Mouse (Mus musculus) embryo, embryonic 9.5 days (tissue): Measurements from ENCODE around the gene Dhrs13.
"Not testable (repeated sequence)": the region's sequence is repeated elsewhere in the genome, so short reads cannot be mapped to it uniquely, and the experiment has no call there.

Experiments used
- DNase-seq: peaks from one replicate; pipeline ENCODE4 v3.0.0-alpha.2; 2017; ENCODE audit errors: extremely low spot score

The Dhrs13 gene

DNA sequence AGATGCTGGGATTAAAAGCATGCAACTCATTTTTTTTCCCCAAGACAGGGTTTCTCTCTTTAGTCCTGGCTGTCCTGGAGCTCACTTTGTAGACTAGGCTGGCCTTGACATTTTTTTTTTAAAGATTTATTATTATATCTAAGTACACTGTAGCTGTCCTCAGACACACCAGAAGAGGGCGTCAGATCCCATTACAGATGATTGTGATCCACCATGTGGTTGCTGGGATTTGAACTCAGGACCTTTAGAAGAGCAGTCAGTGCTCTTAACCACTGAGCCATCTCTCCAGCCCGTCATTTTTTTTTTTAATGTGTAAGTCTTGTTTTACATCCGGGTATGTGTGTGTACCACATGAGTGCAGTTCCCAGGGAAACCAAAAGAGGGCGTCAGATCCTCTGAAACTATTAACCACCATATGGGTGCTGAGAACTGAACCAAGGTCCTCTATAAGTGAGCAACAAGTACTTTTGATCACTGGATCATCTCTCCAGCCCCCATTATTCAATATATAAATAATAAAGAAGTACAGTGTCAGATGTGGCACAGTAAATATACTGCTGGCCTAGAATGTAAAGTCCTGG lies 10.3 kb downstream of the Dhrs13 start:
- DNase-seq: not testable (repeated sequence)

- no peak for DNase-seq
These were observed 12.7 kb downstream of the Dhrs13 start for GRCm38 (mm10) chr11:78044758-78045251.

GRCm38 (mm10) chr11:78048637-78049036 lies 16.6 kb downstream of the Dhrs13 start:
- DNase-seq: not testable (repeated sequence)

DNA sequence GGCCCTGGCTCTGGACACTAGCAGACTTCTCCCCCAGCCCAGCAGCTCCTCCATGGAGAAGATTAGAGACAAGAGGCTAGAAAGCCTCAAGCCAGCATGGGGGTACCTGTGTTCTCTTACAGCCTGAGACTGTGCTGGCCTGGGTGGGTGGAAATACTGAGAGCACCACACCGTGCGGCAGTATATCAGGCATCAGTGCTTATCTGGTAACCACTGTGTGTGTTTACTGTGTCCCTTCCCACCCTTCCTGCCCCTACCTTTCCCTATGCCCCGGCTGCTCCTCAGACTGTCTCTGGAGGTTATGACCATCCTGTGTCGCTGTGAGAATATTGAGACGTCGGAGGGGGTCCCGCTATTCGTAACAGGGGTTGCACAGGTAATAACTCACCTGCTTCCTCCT lies 21.0 kb downstream of the Dhrs13 start:
- no peak for DNase-seq

DNA sequence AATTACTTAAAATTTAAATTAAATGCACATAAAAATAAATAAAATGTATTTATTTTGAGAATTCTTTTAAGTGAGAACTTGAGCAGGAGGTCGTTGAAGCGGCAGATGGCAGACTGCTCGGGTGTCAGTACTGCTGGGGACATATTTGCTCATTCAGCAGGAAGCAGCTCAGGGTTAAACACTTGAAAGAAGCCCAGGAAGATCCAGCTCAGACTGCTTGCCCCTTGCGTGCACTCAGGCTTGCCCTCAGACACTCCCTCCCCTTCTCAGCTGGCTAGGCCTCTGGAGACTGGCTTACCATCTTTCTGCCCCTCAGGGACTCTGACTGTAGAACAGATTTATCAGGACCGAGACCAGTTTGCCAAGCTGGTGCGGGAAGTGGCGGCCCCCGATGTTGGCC lies 24.9 kb downstream of the Dhrs13 start:
- no peak for DNase-seq

DNA sequence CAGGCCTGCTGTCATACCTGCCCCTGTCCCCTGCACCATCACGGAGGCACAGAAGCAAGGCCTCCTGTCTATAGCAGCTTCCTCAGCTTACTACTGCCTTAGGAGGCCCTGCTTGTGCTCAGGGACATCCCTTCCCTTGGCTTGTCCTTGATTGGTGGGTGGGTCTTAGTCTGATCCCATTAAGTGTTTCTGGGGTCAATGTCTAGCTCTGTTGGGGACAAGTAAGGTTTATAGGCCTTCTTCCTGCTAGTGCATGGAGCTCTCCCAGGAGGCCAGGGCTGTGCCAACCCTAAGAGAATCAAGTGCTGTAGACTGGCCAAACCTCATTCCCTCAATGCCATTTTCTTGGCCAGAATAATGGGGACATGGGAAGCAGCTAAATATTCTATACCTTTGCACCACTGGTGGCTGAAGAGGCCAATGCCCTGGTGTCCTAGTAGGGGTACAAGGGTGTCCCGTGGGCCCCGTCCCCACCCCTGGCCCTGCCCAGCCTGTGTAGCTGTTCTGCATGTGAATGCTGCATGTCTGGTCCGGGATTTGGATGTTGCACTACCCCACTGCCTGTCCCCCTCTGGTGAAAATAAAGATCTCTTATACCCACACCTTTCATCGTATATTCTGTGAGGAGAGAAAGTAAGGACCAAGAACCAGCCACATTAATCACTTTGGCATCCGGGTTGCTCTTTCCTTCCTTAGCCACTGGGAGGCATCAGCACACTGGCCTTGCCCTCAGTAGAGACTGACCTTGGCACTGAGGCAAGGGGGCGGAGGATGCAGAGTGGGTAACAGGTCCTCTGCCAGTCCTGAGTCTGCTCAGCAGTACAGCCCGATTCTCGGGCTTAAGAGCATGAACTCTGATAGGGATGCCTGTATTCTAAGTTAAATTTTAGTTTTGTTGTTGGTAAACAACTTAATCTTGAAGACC lies 28.0 kb downstream of the Dhrs13 start:
- peak; percentile 40 for DNase-seq

DNA sequence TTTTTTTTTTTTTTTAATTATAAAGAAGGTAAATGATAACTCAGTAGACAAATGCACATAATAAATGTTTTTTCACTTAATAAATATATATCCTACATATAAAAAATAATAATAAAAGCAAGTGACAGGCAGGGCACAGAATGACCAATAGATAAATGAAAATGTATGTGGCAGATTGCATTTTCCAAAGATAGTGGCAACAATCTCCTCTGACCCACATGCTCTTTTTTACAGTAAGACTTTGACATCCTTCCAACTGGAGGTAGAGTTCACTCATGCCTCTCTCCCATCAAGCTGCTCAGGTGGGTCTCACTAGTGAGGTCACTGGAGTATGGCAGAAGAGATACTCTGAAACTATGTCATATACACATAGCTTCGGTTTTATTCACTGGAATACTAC lies 30.5 kb downstream of the Dhrs13 start:
- DNase-seq: no peak

- DNase-seq: no peak
These were observed 33.8 kb downstream of the Dhrs13 start for GRCm38 (mm10) chr11:78065906-78066305.

DNA sequence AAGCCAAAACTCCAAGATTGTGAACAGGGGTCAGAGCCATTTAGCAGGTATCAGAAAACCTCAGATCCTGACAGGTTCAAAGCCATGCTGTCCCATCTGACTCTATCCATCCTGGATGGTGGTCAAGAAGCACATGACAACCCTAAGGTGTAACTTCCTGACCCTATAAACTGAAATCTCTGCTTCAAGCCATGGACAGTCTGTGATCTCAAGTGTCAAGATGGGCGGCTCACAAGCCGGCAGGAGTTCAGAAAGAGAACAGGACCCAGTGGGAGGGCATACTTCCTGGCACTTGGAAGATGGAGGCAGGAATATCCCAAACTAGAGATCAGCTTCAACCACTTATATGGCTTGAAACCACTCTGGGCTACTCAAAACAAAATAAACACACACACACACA lies 34.6 kb downstream of the Dhrs13 start:
- DNase-seq: no peak

DNA sequence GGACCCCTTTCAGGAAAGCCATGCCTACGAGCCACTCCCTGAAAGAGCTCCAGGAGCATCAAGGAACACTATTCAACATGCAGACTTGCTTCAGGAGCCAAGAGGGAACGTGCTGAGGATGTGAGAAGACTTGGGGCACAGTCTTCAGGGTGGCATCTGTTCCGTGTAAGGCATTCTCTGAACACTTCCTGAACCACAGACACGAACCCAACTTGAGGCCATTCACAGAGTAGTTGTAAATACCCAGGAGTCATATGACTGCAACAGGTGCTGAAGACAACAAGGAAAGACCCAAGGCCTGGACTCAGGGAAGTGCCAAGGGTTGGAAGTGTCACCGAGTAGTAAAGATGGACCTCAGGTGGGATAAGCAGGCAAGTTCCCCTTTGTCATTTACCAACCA lies 35.5 kb downstream of the Dhrs13 start:
- DNase-seq: no peak

GRCm38 (mm10) chr11:78069130-78069529 lies 37.0 kb downstream of the Dhrs13 start:
- DNase-seq: no peak

DNA sequence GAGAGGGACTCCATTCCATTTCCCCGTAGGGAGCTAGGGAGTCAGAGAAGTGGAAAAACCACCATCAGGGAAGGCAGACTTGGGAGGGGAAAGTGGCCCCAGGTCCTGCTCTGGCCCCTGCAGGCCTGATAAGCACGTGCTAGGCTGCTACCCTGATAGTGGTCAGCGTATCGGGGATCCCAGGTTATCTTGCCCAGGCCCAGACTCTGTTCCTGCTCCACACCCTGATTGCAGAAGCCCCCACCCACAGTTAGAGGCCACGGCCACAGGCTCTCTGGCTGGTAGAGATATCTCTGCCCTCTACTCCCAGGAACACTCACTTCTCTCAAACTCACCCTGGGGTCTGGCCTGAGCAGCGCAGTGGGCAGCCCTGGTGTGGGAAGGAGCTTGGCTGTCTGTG lies 37.6 kb downstream of the Dhrs13 start:
- no peak for DNase-seq

DNA sequence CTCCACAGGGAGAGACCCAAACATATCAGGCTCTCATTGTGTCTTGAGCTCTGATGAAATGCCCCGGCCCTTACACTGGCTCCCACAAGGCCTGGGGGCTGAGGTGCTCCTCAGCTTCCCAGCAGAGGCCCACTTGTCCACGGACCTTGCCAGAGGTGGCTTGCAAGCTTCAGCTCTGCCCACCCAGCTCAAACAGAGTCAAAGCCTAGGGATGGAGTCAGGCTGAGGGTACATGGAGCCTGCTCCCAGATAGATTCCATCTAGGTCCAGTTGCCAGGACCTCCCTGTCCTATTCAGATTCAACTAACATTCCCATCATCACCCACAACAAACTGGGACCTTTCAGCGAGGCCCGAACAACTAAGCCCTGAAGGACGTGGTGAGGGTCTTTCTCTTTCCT lies 39.9 kb downstream of the Dhrs13 start:
- DNase-seq: no peak

DNA sequence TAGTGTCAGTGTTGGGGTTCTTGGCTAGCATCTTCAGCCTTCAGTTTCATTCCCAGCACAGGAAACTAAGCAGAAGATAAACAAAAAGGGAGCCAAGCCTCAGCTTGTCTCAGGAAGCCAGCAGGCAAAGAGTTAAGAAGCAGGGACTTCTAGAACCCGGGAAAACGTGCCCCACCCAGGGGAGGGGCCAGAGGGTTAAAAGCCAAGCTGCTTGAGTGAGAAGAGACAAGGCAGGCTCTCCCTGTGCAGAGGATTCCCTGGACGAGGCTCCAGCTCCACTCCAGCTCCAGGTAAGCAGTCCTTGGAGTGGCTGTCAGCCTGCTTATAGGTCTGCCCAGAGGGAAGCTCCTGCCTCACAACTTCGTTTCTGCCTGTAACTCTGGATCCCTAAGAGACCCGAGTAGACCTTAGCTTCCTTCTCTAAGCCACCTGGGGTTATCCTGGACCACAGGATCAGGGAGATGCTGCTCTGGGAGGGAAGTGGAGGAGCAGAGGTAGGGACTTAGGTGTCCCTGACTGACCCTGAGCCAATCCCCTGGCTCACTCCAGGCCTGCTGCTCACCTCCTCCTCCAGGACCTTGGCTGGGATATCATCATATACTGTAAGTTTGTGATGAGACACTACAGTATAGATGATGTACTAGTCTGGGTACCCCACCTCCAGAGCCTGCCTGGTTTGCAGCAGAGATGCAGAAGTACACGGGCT lies 40.5 kb downstream of the Dhrs13 start:
- no peak for DNase-seq

DNA sequence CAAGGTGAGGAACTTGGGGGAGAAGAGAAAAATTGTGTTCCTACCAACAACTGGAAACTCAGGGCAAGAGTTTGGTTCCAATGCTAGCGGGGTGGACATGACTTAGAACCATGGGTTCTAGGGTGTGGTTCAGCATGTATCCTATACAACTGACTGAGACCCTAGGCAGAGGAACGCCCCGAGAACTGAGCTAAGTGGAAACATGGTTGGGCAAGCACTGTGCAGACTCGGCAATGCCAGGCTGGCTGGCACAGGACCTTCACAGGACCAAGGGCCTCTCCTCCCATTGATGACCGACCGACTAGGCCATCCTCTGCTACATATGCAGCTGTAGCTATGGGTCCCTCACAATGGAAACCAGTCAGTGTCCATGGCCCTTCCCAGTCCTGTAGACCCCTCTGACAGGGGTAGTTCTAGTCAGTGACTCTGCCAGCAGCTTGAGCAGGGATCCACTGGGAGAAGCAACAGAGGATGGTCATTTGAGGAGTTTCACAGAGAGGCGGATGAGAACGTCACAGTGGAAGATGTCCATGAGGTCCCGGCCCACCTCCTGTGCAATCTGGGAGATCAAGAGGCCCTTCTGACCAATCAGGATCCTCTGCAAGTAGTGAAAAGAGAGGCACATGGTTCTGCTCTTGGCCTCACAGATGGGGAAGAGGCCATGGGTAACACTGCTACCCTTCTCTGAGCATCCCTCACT lies 41.6 kb downstream of the Dhrs13 start:
- no peak for DNase-seq

- no peak for DNase-seq
These were observed 42.2 kb downstream of the Dhrs13 start for GRCm38 (mm10) chr11:78074277-78074652.

GRCm38 (mm10) chr11:78074666-78075065 lies 42.6 kb downstream of the Dhrs13 start:
- no peak for DNase-seq

GRCm38 (mm10) chr11:78079961-78080921 lies 48.2 kb downstream of the Dhrs13 start, which contains the start of gene Eral1:
Eral1 (minus strand) TSS chr11:78080383.
- DNase-seq: peak; percentile 83

GRCm38 (mm10) chr11:78083595-78083994 lies 51.5 kb downstream of the Dhrs13 start:
- DNase-seq: no peak

- DNase-seq: no peak
These were observed 54.9 kb downstream of the Dhrs13 start for GRCm38 (mm10) chr11:78086925-78087479.
